Mouse (Mus musculus) stomach, embryonic 15.5 days (tissue): ENCODE data around the gene Olfr878. TPM values are rescaled to one million over a fixed set of nuclear protein-coding genes. Genes with fewer than 3 reads are reported as not detected.

ENCODE experiments used
- ATAC-seq: fragments of 200-750 bp; cut with Nextera tagmentation; 2 replicates; pipeline ENCODE4 v1.8.0; 2017; ENCODE audit warnings: low read depth, moderate number of reproducible peaks, moderate TSS enrichment; ENCODE audit not compliant: insufficient read depth, low FRiP score
- H3K27ac ChIP-seq: fragments of 300-500 bp; sonication (generic); 2 replicates; pipeline ENCODE4 v1.5.1; 2015; ENCODE audit warnings: mild to moderate bottlenecking, inconsistent platforms
- H3K27me3 ChIP-seq: fragments of 300-500 bp; sonication (generic); replicated peaks from 2 replicates; pipeline ENCODE4 v1.6.1; 2015; ENCODE audit warnings: inconsistent platforms
- H3K36me3 ChIP-seq: fragments of 300-500 bp; sonication (generic); 2 replicates; pipeline ENCODE4 v1.6.1; 2015; ENCODE audit warnings: inconsistent platforms
- H3K4me1 ChIP-seq: fragments of 300-500 bp; sonication (generic); 2 replicates; pipeline ENCODE4 v1.6.1; 2015; ENCODE audit warnings: inconsistent platforms
- H3K4me2 ChIP-seq: fragments of 300-500 bp; sonication (generic); 2 replicates; pipeline ENCODE4 v1.6.1; 2015; ENCODE audit warnings: mild to moderate bottlenecking, inconsistent platforms
- H3K4me3 ChIP-seq: fragments of 300-500 bp; sonication (generic); replicated peaks from 2 replicates; pipeline ENCODE4 v1.5.1; 2015; ENCODE audit warnings: inconsistent platforms
- H3K9ac ChIP-seq: fragments of 300-500 bp; sonication (generic); 2 replicates; pipeline ENCODE4 v1.6.1; 2015; ENCODE audit warnings: inconsistent platforms
- H3K9me3 ChIP-seq: fragments of 300-500 bp; sonication (generic); 2 replicates; pipeline ENCODE4 v1.6.1; 2016; ENCODE audit warnings: inconsistent platforms
- WGBS: fragments of 180-500 bp; shearing (Covaris S2); methylation state at CpG from one replicate; pipeline ENCODE4 v1.1.7; 2015; 5-methylcytosine and 5-hydroxymethylcytosine counted together
- polyA plus RNA-seq: library from polyadenylated mRNA; unstranded; fragments of >200 nt; fragmentation: Nextera tagmentation; extraction: Ambion mirVana; gene quantifications from 2 replicates; pipeline ENCODE4 v1.2.1, GENCODE M21; 2015

Olfr878 gene
- polyA plus RNA-seq, result not detected in 2 replicates

DNA sequence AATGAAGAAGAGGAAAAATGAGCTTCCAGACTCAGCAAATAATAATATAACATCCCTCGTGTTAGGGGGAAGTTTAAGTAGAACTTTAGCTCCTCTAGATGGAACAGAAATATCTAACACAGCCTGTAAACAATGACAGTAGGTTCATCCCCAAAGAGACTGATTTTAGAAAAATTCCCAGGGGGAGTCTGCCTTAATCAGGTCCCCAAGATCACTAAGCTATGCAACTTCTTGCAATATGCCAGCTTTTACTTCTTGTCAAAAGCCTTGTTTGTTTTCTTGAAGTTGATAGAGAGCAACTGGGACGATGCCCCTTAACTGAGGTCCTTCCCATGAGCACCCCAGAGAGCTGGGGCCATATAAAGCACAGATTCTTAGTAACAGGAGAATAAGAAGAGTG, at the start of gene Olfr878:
Gene Olfr878, plus strand, starts transcription at position 301 of the 400 bp plus-strand sequence.
- H3K9ac ChIP-seq, result no peak within 1 kb of the TSS
- H3K36me3 ChIP-seq, result no peaks in the 10 kb centered on the region
- no peak within 1 kb of the TSS for H3K4me2 ChIP-seq
- no peak within 1 kb of the TSS for H3K4me3 ChIP-seq
- 67% methylated on average over 2 of the region's 2 CpGs for WGBS
- H3K27ac ChIP-seq, result no peak within 1 kb of the TSS
- ATAC-seq, result no peak
- H3K4me1 ChIP-seq, result no peaks in the 10 kb centered on the region
- H3K27me3 ChIP-seq, result no peaks in the 10 kb centered on the region
- H3K9me3 ChIP-seq, result no peaks in the 10 kb centered on the region

DNA sequence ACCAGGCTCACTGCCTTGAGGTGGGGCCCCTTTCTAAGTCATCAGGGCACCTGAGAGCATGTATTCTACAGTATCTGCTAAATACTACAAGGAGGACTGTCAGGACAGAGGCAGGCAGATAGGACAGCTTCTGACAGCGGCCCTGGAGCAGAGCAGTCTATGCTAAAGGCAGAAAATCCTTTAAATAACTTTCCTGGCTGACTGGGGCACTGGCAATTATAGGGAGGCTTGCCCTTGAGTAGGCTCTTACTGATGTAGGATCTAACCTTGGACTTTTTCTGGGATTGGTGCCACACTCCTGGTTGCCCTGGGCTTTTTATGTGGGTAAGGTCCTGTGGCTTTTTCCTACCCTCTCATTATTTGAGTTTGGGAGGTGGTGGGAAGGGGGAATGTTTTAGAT, 47.4 kb upstream of the Olfr878 start:
- no peak overlapping the region for H3K4me2 ChIP-seq
- H3K36me3 ChIP-seq, result no peaks in the 10 kb centered on the region
- no peaks in the 10 kb centered on the region for H3K9me3 ChIP-seq
- no peak overlapping the region for H3K27ac ChIP-seq
- H3K4me3 ChIP-seq, result no peak overlapping the region
- 50% methylated on average over 1 of the region's 1 CpGs for WGBS
- H3K4me1 ChIP-seq, result no peaks in the 10 kb centered on the region
- ATAC-seq, result no peak
- no peak overlapping the region for H3K9ac ChIP-seq
- no peaks in the 10 kb centered on the region for H3K27me3 ChIP-seq

DNA sequence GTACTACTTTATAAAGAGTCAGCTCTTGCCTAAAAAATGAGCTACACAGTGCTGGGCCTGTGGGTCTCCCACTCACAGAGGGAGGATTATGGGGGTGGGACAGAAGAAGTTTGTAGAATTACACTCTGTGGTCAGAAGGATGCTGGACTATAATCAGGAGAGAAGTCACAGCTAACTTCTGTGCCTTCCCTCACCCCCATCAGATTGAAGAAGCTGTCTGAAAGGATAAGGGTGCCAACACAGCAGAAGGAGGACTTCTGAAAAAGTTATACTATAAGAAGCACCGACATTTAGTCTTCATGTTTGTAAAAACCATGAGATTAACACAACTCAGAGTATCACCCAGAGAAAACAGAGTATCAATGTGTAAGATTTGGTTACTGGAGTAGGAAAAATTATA, 46.5 kb upstream of the Olfr878 start:
- Histone ChIP-seq H3K4me1 (no peaks in the 10 kb centered on the region), H3K27ac (no peak overlapping the region), H3K4me3 (no peak overlapping the region), H3K9ac (no peak overlapping the region), H3K36me3 (no peaks in the 10 kb centered on the region), H3K27me3 (no peaks in the 10 kb centered on the region), H3K4me2 (no peak overlapping the region), H3K9me3 (no peaks in the 10 kb centered on the region)
- ATAC-seq, result no peak
- WGBS, result 82% methylated on average over 1 of the region's 1 CpGs

DNA sequence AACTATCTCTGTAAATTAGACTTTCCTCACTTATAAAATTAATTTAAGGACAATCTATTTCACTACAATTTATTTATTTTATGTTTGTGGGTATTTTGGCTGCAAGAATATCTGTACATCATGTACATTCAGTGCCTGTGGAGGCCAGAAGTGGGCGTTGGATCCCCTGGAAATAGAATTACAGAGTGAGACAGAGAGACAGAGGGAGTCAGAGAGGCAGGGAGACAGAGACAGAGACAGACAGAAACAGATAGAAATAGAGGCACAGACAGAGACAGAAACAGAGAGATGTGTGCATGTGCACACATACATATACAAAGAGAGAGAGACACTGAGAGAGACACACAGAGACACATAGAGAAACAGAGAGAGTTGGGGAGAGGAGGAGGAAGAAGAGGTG, 46.1 kb upstream of the Olfr878 start:
- Histone ChIP-seq H3K27ac (no peak overlapping the region), H3K4me2 (no peak overlapping the region), H3K9me3 (no peaks in the 10 kb centered on the region), H3K27me3 (no peaks in the 10 kb centered on the region), H3K4me3 (no peak overlapping the region), H3K4me1 (no peaks in the 10 kb centered on the region), H3K36me3 (no peaks in the 10 kb centered on the region), H3K9ac (no peak overlapping the region)
- 49% methylated on average over 1 of the region's 1 CpGs for WGBS
- no peak for ATAC-seq

DNA sequence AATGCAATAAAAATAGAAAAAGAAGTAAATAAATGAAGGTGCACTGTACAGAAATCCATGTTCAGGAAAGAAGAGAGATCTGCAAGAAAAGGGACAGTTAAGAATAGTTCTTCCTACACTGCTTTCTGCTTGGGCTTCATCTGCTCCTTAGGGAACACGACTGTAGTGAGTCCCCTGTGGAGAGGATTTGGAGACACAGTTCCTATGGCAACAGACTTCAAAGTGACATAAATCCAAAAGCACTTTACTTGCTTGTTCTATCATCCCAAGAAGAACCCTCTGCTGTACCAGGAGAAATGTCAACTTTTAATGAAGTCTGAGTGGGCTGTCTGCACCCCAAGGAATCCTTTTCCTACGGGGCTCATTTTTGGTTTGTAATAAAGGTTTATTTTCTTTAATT, 26.7 kb upstream of the Olfr878 start:
- no peak for ATAC-seq
- WGBS, result 34% methylated on average over 2 of the region's 2 CpGs

DNA sequence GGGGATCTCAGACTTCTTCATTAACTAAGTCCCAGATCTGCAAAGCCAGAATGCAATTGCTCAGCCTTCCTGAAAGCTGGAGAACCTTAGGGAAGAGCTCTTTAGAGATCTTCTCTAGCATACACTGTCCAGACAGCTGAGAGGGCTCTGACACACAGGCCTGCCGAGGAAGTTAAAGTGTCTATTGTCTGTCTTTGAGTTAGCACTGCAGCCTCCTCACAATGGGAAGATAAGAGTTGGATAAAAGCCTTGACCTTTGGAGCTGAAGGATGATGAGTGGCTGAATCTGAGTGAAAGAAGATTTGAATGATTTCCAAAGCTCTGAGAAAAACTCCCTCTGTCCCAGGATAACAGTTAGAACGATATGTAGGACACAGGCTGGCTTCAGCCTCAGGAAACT, 21.0 kb upstream of the Olfr878 start, which contains the start of gene Olfr145:
Gene Olfr145, plus strand, starts transcription at position 64 of the 400 bp plus-strand sequence.
- no peak for ATAC-seq
- Histone ChIP-seq H3K4me1 (no peaks in the 10 kb centered on the region), H3K27ac (no peak within 1 kb of the TSS), H3K4me3 (no peak within 1 kb of the TSS), H3K9me3 (no peaks in the 10 kb centered on the region), H3K9ac (no peak within 1 kb of the TSS), H3K36me3 (no peaks in the 10 kb centered on the region), H3K27me3 (no peaks in the 10 kb centered on the region), H3K4me2 (no peak within 1 kb of the TSS)
- WGBS, result 42% methylated on average over 2 of the region's 2 CpGs

More for the DNA sequence above, 26.7 kb upstream of the Olfr878 start:
- no peak overlapping the region for H3K4me3 ChIP-seq
- H3K9me3 ChIP-seq, result no peaks in the 10 kb centered on the region
- H3K4me2 ChIP-seq, result no peak overlapping the region
- no peak overlapping the region for H3K9ac ChIP-seq
- no peaks in the 10 kb centered on the region for H3K4me1 ChIP-seq
- H3K27ac ChIP-seq, result no peak overlapping the region
- no peaks in the 10 kb centered on the region for H3K36me3 ChIP-seq
- no peaks in the 10 kb centered on the region for H3K27me3 ChIP-seq

DNA sequence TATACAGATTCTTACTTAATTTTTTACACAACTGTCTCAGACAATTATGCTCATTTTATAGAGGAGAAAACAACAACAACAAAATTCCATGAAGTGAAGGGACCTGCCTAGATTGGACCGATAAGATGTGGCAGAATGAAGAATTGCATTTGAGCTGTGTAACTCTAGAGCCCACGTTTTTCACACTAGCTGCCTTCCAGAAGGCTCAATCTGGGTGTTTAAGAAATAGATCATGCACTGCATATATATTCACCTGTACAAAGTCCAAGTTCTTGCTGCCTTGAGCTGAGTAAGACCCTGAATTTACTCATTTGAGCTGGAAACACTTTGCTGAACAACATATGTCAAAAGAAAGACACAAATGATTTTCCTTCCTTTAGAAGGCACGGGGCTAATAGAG, 12.1 kb upstream of the Olfr878 start:
- Histone ChIP-seq H3K9me3 (no peaks in the 10 kb centered on the region), H3K9ac (no peak overlapping the region), H3K4me3 (no peak overlapping the region), H3K4me2 (no peak overlapping the region), H3K4me1 (no peaks in the 10 kb centered on the region), H3K27me3 (no peaks in the 10 kb centered on the region), H3K27ac (no peak overlapping the region), H3K36me3 (no peaks in the 10 kb centered on the region)
- 57% methylated on average over 3 of the region's 3 CpGs for WGBS
- ATAC-seq, result no peak

DNA sequence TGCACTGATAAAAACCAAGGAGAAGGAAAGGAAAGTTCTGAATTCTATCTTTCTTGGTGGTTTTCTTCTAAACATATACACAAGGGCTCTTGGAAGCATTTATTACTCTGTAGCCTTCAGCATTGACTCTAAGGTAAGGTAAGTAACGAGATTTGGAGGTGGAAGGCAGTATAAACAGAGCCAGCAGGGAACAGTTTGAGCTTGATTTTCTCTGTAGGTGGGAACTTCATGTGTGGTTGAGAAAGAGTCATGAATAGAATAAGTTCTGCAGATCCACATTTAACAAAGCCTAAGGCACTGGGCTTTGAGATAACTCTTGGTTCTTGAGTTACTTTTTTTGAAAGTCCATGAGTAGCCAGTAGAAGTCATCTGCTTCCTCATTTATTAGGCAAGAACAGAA, 378 bp downstream of the Olfr878 start:
- no peaks in the 10 kb centered on the region for H3K4me1 ChIP-seq
- H3K36me3 ChIP-seq, result no peaks in the 10 kb centered on the region
- H3K4me3 ChIP-seq, result no peak overlapping the region
- no peak overlapping the region for H3K9ac ChIP-seq
- no peaks in the 10 kb centered on the region for H3K9me3 ChIP-seq
- no peak for ATAC-seq
- no peak overlapping the region for H3K27ac ChIP-seq
- no peak overlapping the region for H3K4me2 ChIP-seq
- WGBS, result 56% methylated on average over 1 of the region's 1 CpGs
- H3K27me3 ChIP-seq, result no peaks in the 10 kb centered on the region

DNA sequence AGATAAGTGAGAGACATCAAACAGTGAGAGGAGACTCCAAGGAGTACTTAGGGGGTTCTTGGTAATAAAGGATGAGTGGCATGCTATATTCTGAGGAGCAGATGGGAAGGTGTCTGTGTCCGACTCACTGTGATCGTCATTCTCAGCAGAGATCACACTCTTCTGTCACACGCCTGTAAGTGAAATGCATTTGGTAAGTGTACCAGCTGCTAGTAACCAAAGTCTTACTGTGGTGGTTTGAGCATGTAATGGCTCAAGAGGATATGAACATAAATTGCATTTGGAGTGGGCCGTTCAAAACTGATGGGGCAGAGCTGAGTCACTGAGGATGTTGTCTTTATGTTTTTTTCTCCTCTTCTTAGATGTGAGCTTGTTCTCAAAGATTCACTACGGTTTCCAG, 6.6 kb downstream of the Olfr878 start:
- no peak for ATAC-seq
- no peaks in the 10 kb centered on the region for H3K36me3 ChIP-seq
- H3K9ac ChIP-seq, result no peak overlapping the region
- 74% methylated on average over 5 of the region's 5 CpGs for WGBS
- no peak overlapping the region for H3K27ac ChIP-seq
- no peaks in the 10 kb centered on the region for H3K9me3 ChIP-seq
- H3K4me2 ChIP-seq, result no peak overlapping the region
- no peaks in the 10 kb centered on the region for H3K4me1 ChIP-seq
- no peaks in the 10 kb centered on the region for H3K27me3 ChIP-seq
- no peak overlapping the region for H3K4me3 ChIP-seq

DNA sequence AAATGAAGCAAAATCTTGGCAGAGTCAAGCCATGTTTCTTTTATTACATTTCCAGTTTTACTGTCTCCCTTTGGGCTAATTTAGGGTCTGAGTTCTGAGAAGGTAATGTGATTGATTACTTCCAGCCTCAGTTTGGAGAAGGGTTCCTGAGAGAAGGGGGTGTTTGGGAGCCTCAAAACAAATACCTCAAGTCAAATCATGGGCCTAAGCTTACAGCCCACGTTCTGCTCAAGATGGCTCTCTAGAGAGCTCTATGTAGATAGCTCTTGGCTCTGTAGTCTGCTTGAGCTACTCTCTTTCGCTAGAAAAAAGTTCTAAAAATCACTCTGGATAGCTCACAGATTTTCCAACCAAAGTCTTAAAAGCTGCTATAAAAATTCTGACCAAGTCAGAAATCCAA, 7.8 kb downstream of the Olfr878 start:
- H3K4me3 ChIP-seq, result no peak overlapping the region
- no peak overlapping the region for H3K4me2 ChIP-seq
- H3K27me3 ChIP-seq, result no peaks in the 10 kb centered on the region
- H3K27ac ChIP-seq, result no peak overlapping the region
- no peak for ATAC-seq
- 56% methylated on average over 2 of the region's 2 CpGs for WGBS
- H3K9ac ChIP-seq, result no peak overlapping the region
- H3K9me3 ChIP-seq, result no peaks in the 10 kb centered on the region
- no peaks in the 10 kb centered on the region for H3K36me3 ChIP-seq
- H3K4me1 ChIP-seq, result no peaks in the 10 kb centered on the region

DNA sequence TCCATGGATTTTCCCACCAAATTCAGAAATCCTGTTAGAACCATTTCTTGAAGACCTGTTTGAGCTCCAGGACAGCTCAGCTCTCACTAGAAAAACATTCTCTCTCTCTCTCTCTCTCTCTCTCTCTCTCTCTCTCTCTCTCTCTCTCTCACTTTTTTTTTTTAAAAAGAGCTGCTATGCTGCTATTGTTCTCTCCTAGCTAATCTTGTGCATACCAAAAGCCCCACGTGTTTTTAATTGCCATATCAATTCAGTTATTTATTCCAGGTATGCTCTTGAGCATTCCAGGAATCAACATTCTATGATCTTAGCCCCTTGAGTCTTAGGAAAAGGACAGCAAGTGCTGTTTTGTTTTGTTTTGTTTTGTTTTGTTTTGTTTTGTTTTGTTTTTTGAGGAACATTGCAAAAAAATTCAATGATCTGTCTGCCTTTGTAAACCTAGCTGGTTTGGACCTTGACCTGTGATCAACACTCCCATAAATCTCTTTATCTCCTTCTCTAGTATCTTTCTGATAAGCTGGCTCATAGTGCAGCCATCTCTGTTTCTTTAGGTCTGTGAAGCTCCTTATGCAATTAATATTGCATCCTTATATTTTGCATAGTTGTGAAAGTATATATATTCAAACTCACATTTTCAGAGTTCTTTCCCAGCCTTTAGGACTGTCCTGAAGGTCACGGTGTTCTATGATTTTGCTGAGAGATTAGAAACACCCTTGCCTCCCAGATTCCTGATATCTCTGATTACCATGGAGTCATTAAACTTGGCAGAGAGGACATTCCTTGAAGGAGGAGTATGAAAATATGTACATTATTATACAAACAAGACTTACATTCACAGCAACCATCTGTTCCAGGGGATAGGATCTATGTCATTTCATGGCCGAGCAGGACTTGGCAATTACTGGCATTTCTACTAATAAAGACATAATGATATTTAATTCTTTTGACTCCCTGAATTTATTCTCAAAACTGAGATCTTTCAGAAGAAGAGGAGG, 8.7 kb downstream of the Olfr878 start:
- no peaks in the 10 kb centered on the region for H3K9me3 ChIP-seq
- H3K4me2 ChIP-seq, result no peak overlapping the region
- H3K27me3 ChIP-seq, result no peaks in the 10 kb centered on the region
- no peak overlapping the region for H3K27ac ChIP-seq
- no peaks in the 10 kb centered on the region for H3K36me3 ChIP-seq
- no peak overlapping the region for H3K9ac ChIP-seq
- 48% methylated on average over 3 of the region's 3 CpGs for WGBS
- H3K4me1 ChIP-seq, result no peaks in the 10 kb centered on the region
- ATAC-seq, result no peak
- H3K4me3 ChIP-seq, result no peak overlapping the region

DNA sequence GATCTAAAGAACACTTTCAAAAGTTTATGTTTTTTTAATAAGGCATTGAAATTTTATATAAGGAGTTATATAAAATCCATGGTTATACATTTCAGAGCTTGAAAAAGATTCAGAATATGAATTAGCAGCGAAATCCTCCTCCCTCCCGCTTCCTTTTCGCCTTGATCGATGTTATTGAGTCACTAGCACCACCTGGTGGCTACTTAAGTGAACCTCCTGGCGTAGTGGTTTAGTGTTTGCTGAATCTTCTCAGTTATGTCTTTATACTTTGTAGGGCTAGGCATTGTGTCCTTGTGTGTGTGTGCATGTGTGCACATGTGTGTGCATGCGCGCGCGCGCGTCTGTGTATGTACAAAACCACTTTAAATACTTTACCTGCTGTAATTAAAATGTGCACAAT, 14.9 kb downstream of the Olfr878 start:
- H3K27ac ChIP-seq, result no peak overlapping the region
- H3K27me3 ChIP-seq, result no peaks in the 10 kb centered on the region
- no peak overlapping the region for H3K9ac ChIP-seq
- H3K4me1 ChIP-seq, result no peaks in the 10 kb centered on the region
- WGBS, result 6% methylated on average over 11 of the region's 11 CpGs
- H3K4me3 ChIP-seq, result no peak overlapping the region
- no peak for ATAC-seq
- H3K9me3 ChIP-seq, result no peaks in the 10 kb centered on the region
- no peaks in the 10 kb centered on the region for H3K36me3 ChIP-seq
- H3K4me2 ChIP-seq, result no peak overlapping the region
